Mouse (Mus musculus): Measurements from ENCODE around the gene Larp1. TPM values are rescaled to one million over a fixed set of nuclear protein-coding genes. Genes with fewer than 3 reads are reported as not detected.
A peak's percentile ranks its signal among the peaks of the same experiment; 100 is the strongest.
"Not testable (repeated sequence)": the region's sequence is repeated elsewhere in the genome, so short reads cannot be mapped to it uniquely, and the experiment has no call there.

Larp1 gene
- total and polyA plus RNA-seq, 2 experiments from 2014 or later, result 15.7 to 51.8 TPM

DNA sequence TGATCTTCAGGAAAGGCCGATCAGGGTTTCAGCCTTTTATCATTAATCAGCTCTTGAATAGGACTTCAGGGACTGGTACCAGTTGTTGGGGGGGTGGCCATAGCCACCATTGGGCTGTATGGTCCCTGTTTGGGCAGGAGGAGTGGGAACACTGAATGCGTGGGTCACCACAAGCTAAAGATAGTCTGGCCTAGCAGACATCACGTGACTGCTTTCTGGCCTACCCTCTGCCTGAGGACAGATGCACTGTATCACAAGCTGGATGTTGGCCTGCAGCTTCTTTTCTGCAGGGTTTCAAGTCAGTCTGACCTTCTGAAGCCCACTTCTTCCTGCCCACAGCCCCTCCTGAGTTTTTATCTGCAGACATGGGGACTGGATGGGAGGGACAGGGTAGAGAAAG is 24.8 kb downstream of the Larp1 start:
- H3K4me1 ChIP-seq (ENCODE audit: insufficient read depth, low read length), result 0 out of 2 replicates have a peak, but pooled peaks cover 6% of the 10 kb centered on the region
- no peak overlapping the region for H3K4me2 ChIP-seq (ENCODE audit: low read depth, low read length, poor library complexity, severe bottlenecking)
- no peaks in the 10 kb centered on the region for H3K27me3 ChIP-seq (ENCODE audit: insufficient read depth, low read length)
- no peaks in the 10 kb centered on the region for H3K9me3 ChIP-seq (ENCODE audit: low read length)
- H3K4me3 ChIP-seq (ENCODE audit: low read depth, low read length), result no peak overlapping the region
- no peak for TF ChIP-seq CTCF (IDR thresholded peaks at IDR 0.05)
- H3K27ac ChIP-seq (ENCODE audit: low read depth, low read length), result no peak overlapping the region
- H3K36me3 ChIP-seq (ENCODE audit: insufficient read depth, low read length), result no peaks in the 10 kb centered on the region
- H3K9ac ChIP-seq (replicated peaks; ENCODE audit: low read length, poor library complexity, severe bottlenecking), result no peak overlapping the region
- WGBS, result 83% methylated on average over 3 of the region's 3 CpGs
- no peak for ATAC-seq (ENCODE audit: low FRiP score)
- DNase-seq (ENCODE audit: low spot score), result no peak

DNA sequence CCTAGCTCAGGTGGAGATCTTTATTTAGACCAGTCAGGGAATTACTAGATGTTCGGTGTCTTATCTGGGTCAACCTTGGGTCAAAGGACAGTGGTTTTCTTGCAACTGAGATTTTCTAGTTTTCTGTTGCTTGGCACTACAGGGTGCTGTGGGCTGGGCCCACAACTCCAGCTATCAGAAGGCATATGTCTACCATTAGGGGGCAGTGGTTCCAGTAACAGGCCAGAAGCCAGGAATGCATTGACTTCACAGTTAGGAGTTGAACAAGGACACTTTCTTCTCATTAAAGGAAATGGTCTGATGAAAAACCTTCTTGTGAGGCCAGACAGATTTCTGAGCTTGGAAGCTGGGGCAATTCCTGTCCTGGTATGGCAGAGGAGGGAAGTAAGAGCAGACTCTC is 30.2 kb downstream of the Larp1 start:
- Histone ChIP-seq H3K9ac (replicated peaks; ENCODE audit: low read length, poor library complexity, severe bottlenecking) (no peak overlapping the region), H3K4me2 (ENCODE audit: low read depth, low read length, poor library complexity, severe bottlenecking) (no peak overlapping the region), H3K9me3 (ENCODE audit: low read length) (no peaks in the 10 kb centered on the region), H3K4me3 (ENCODE audit: low read depth, low read length) (no peak overlapping the region), H3K27me3 (ENCODE audit: insufficient read depth, low read length) (no peaks in the 10 kb centered on the region), H3K27ac (ENCODE audit: low read depth, low read length) (no peak overlapping the region), H3K4me1 (ENCODE audit: insufficient read depth, low read length) (0 out of 2 replicates have a peak, but pooled peaks cover 3% of the 10 kb centered on the region), H3K36me3 (ENCODE audit: insufficient read depth, low read length) (peaks cover 12% of the 10 kb centered on the region; the same call in 1 of the 2 replicates)
- ATAC-seq (ENCODE audit: low FRiP score) (no peak), DNase-seq (ENCODE audit: low spot score) (peak; percentile 51)
- WGBS, result 76% methylated on average over 1 of the region's 1 CpGs
- TF ChIP-seq CTCF (IDR thresholded peaks at IDR 0.05), result peak; percentile 55

- no peak for ATAC-seq (ENCODE audit: low FRiP score)
- no peak for DNase-seq (ENCODE audit: low spot score)
- no peak for TF ChIP-seq CTCF (IDR thresholded peaks at IDR 0.05)
- peaks cover 19% of the 10 kb centered on the region for H3K36me3 ChIP-seq (ENCODE audit: insufficient read depth, low read length)
- H3K27ac ChIP-seq (ENCODE audit: low read depth, low read length), result no peak overlapping the region
- H3K4me1 ChIP-seq (ENCODE audit: insufficient read depth, low read length), result no peaks in the 10 kb centered on the region
- H3K27me3 ChIP-seq (ENCODE audit: insufficient read depth, low read length), result no peaks in the 10 kb centered on the region
- no peak overlapping the region for H3K4me2 ChIP-seq (ENCODE audit: low read depth, low read length, poor library complexity, severe bottlenecking)
- 95% methylated on average over 5 of the region's 5 CpGs for WGBS
- H3K9ac ChIP-seq (replicated peaks; ENCODE audit: low read length, poor library complexity, severe bottlenecking), result no peak overlapping the region
- H3K4me3 ChIP-seq (ENCODE audit: low read depth, low read length), result no peak overlapping the region
- no peaks in the 10 kb centered on the region for H3K9me3 ChIP-seq (ENCODE audit: low read length)
These were observed 34.1 kb downstream of the Larp1 start for GRCm38 (mm10) chr11:58042861-58043431.

- Histone ChIP-seq H3K4me1 (ENCODE audit: insufficient read depth, low read length) (no peaks in the 10 kb centered on the region), H3K36me3 (ENCODE audit: insufficient read depth, low read length) (peaks cover 39% of the 10 kb centered on the region), H3K9me3 (ENCODE audit: low read length) (no peaks in the 10 kb centered on the region), H3K4me3 (ENCODE audit: low read depth, low read length) (no peak overlapping the region), H3K27me3 (ENCODE audit: insufficient read depth, low read length) (no peaks in the 10 kb centered on the region), H3K27ac (ENCODE audit: low read depth, low read length) (no peak overlapping the region), H3K9ac (replicated peaks; ENCODE audit: low read length, poor library complexity, severe bottlenecking) (no peak overlapping the region), H3K4me2 (ENCODE audit: low read depth, low read length, poor library complexity, severe bottlenecking) (no peak overlapping the region)
- ATAC-seq (ENCODE audit: low FRiP score) (no peak), DNase-seq (ENCODE audit: low spot score) (no peak)
- TF ChIP-seq CTCF (IDR thresholded peaks at IDR 0.05), result peak; percentile 33
- WGBS, result 74% methylated on average over 4 of the region's 4 CpGs
These were observed 37.6 kb downstream of the Larp1 start for GRCm38 (mm10) chr11:58046438-58046837.

- H3K27ac ChIP-seq (ENCODE audit: low read depth, low read length), result no peak overlapping the region
- H3K4me1 ChIP-seq (ENCODE audit: insufficient read depth, low read length), result no peaks in the 10 kb centered on the region
- H3K36me3 ChIP-seq (ENCODE audit: insufficient read depth, low read length), result peaks cover 54% of the 10 kb centered on the region
- H3K9me3 ChIP-seq (ENCODE audit: low read length), result no peaks in the 10 kb centered on the region
- peak; percentile 89 for TF ChIP-seq CTCF (IDR thresholded peaks at IDR 0.05)
- H3K27me3 ChIP-seq (ENCODE audit: insufficient read depth, low read length), result no peaks in the 10 kb centered on the region
- 35% methylated on average over 6 of the region's 6 CpGs for WGBS
- no peak overlapping the region for H3K9ac ChIP-seq (replicated peaks; ENCODE audit: low read length, poor library complexity, severe bottlenecking)
- H3K4me2 ChIP-seq (ENCODE audit: low read depth, low read length, poor library complexity, severe bottlenecking), result no peak overlapping the region
- peak; percentile 70 for DNase-seq (ENCODE audit: low spot score)
- ATAC-seq (ENCODE audit: low FRiP score), result no peak
- no peak overlapping the region for H3K4me3 ChIP-seq (ENCODE audit: low read depth, low read length)
These were observed 48.6 kb downstream of the Larp1 start for GRCm38 (mm10) chr11:58057455-58057854.

DNA sequence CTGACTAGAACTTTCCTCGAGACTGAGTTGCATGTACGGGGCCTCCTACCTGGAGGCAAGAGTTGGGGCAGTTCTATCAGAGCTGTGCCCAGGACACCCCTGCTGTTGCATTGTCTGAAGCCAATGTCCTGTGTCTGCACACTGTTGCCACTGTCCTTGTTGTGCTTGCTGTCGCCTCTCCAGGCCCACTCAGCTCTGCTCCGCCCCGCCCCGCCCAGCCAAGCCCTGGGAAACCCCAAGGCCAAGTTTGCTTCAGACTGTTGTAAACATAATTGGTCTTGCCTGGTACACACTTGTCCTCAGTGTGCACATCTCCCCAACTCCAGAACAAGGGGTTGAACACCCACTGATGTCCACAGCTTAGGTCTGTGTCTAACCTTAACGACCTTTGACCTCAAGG is 50.9 kb downstream of the Larp1 start:
- ATAC-seq (ENCODE audit: low FRiP score); H3K4me2 ChIP-seq (ENCODE audit: low read depth, low read length, poor library complexity, severe bottlenecking); H3K4me3 ChIP-seq (ENCODE audit: low read depth, low read length); H3K9me3 ChIP-seq (ENCODE audit: low read length); H3K4me1 ChIP-seq (ENCODE audit: insufficient read depth, low read length); DNase-seq (ENCODE audit: low spot score); H3K27ac ChIP-seq (ENCODE audit: low read depth, low read length); H3K27me3 ChIP-seq (ENCODE audit: insufficient read depth, low read length); H3K9ac ChIP-seq (replicated peaks; ENCODE audit: low read length, poor library complexity, severe bottlenecking): not testable (repeated sequence)
- WGBS, result 95% methylated on average over 7 of the region's 7 CpGs
- peaks cover 36% of the 10 kb centered on the region for H3K36me3 ChIP-seq (ENCODE audit: insufficient read depth, low read length)

DNA sequence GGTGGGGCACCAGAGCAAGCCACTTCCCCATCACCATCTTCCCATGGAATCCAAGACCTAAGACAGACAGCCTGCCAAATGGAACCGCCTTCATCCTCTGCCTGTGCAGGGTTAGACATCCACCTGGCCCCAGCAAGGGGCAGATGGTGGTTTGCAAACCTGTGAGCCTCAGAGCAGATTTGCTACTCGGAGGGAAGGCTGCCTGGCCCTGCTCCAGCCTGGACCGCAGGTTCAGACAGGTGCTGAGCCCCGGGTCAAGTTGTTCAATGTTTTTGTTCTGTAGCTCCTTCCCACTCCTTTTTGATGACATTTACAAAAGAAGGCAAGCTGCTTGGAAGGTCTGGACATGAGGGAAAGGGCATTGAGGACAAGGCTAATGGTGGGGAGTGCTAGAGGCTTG is 52.4 kb downstream of the Larp1 start:
- not testable (repeated sequence) for H3K27me3 ChIP-seq (ENCODE audit: insufficient read depth, low read length); H3K4me2 ChIP-seq (ENCODE audit: low read depth, low read length, poor library complexity, severe bottlenecking); H3K9ac ChIP-seq (replicated peaks; ENCODE audit: low read length, poor library complexity, severe bottlenecking); H3K27ac ChIP-seq (ENCODE audit: low read depth, low read length); H3K9me3 ChIP-seq (ENCODE audit: low read length); ATAC-seq (ENCODE audit: low FRiP score); DNase-seq (ENCODE audit: low spot score); H3K4me3 ChIP-seq (ENCODE audit: low read depth, low read length); H3K4me1 ChIP-seq (ENCODE audit: insufficient read depth, low read length)
- 97% methylated on average over 3 of the region's 4 CpGs for WGBS
- H3K36me3 ChIP-seq (ENCODE audit: insufficient read depth, low read length), result peaks cover 33% of the 10 kb centered on the region
